Mouse (Mus musculus): ENCODE data around the gene Ttc33. TPM values are rescaled to one million over a fixed set of nuclear protein-coding genes. Genes with fewer than 3 reads are reported as not detected.
A peak's percentile ranks its signal among the peaks of the same experiment; 100 is the strongest.

Gene Ttc33
- total and polyA plus RNA-seq, 3 experiments, result 21.0 to 26.2 TPM; not detected in 1

GRCm38 (mm10) chr15:5240360-5240759, 55.0 kb downstream of the Ttc33 start:
- peak overlapping the region; percentile 98 for H3K27ac ChIP-seq (ENCODE audit: control insufficient read depth, low read depth, low read length)
- H3K79me2 ChIP-seq (ENCODE audit: control insufficient read depth, insufficient read depth, low read length, poor library complexity), result peaks cover 8% of the 10 kb centered on the region
- H3K4me3 ChIP-seq (ENCODE audit: control insufficient read depth in 1 of 2, insufficient read depth in 1 of 2, low read depth in 2 of 2, low read length in 2 of 2), result peak overlapping the region; percentile 48 to 66
- TF ChIP-seq MAX (IDR thresholded peaks at IDR 0.05; ENCODE audit: low read length) (peak; percentile 67; the same call in 1 of the 2 replicates), MYC (IDR thresholded peaks at IDR 0.05; ENCODE audit: low read depth, low read length) (no peak), CHD1 (IDR thresholded peaks at IDR 0.05; ENCODE audit: low read depth, low read length) (no peak), HCFC1 (IDR thresholded peaks at IDR 0.05; ENCODE audit: low read depth, low read length) (no peak), USF1 (IDR thresholded peaks at IDR 0.05; ENCODE audit: low read depth, low read length) (peak; percentile 52; the same call in 1 of the 2 replicates), UBTF (IDR thresholded peaks at IDR 0.05; ENCODE audit: borderline replicate concordance, insufficient read depth, low read depth, low read length) (no peak)
- H3K36me3 ChIP-seq (ENCODE audit: control insufficient read depth in 1 of 2, insufficient read depth in 2 of 2, low read length in 2 of 2), result peaks cover 0 to 23% of the 10 kb centered on the region in 2 experiments; a peak in 2 of 4 replicates
- DNase-seq (ENCODE audit: low read depth, low spot score), result no peak
- no peaks in the 10 kb centered on the region for H3K27me3 ChIP-seq (ENCODE audit: control insufficient read depth in 1 of 2, insufficient read depth in 2 of 2, low read length in 2 of 2)
- peak overlapping the region; percentile 59 for H3K9ac ChIP-seq (ENCODE audit: control insufficient read depth, low read depth, low read length, poor library complexity, severe bottlenecking)
- H3K9me3 ChIP-seq (replicated peaks; ENCODE audit: insufficient read depth, low read length), result no peaks in the 10 kb centered on the region
- peaks cover 11 to 24% of the 10 kb centered on the region in 2 experiments for H3K4me1 ChIP-seq (ENCODE audit: control insufficient read depth in 1 of 2, insufficient read depth in 2 of 2, low read length in 2 of 2)

GRCm38 (mm10) chr15:5241304-5242201, 56.2 kb downstream of the Ttc33 start:
- H3K4me1 ChIP-seq (ENCODE audit: control insufficient read depth in 1 of 2, insufficient read depth in 2 of 2, low read length in 2 of 2), result peaks cover 11 to 24% of the 10 kb centered on the region in 2 experiments
- H3K79me2 ChIP-seq (ENCODE audit: control insufficient read depth, insufficient read depth, low read length, poor library complexity), result peaks cover 8% of the 10 kb centered on the region
- DNase-seq (ENCODE audit: low read depth, low spot score), result peak; percentile 88
- H3K4me3 ChIP-seq (ENCODE audit: control insufficient read depth in 1 of 2, insufficient read depth in 1 of 2, low read depth in 2 of 2, low read length in 2 of 2), result peak overlapping the region; percentile 48 to 61
- peak overlapping the region; percentile 78 for H3K27ac ChIP-seq (ENCODE audit: control insufficient read depth, low read depth, low read length)
- no peaks in the 10 kb centered on the region for H3K27me3 ChIP-seq (ENCODE audit: control insufficient read depth in 1 of 2, insufficient read depth in 2 of 2, low read length in 2 of 2)
- no peaks in the 10 kb centered on the region for H3K9me3 ChIP-seq (replicated peaks; ENCODE audit: insufficient read depth, low read length)
- H3K36me3 ChIP-seq (ENCODE audit: control insufficient read depth in 1 of 2, insufficient read depth in 2 of 2, low read length in 2 of 2), result peaks cover 0 to 23% of the 10 kb centered on the region in 2 experiments; a peak in 2 of 4 replicates
- peak overlapping the region; percentile 71 for H3K9ac ChIP-seq (ENCODE audit: control insufficient read depth, low read depth, low read length, poor library complexity, severe bottlenecking)
- TF ChIP-seq NELFE (IDR thresholded peaks at IDR 0.05; ENCODE audit: low read depth, low read length) (no peak; the same call in 1 of the 2 replicates), MYC (IDR thresholded peaks at IDR 0.05; ENCODE audit: low read depth, low read length) (no peak; the same call in 1 of the 2 replicates), CTCF (IDR thresholded peaks at IDR 0.05 in 2 of 3, conservative IDR thresholded peaks at IDR 0.05 in 1 of 3; ENCODE audit: control insufficient read depth in 1 of 3, insufficient read depth in 1 of 3, low read depth in 2 of 3, low read length in 3 of 3, poor library complexity in 1 of 3, severe bottlenecking in 1 of 3) (peak in 1 of 3 experiments; percentile 33; a peak in 2 of 6 replicates), MEF2A (IDR thresholded peaks at IDR 0.05; ENCODE audit: extremely low read depth, insufficient replicate concordance, low read depth, low read length, poor library complexity, severe bottlenecking) (no peak), HCFC1 (IDR thresholded peaks at IDR 0.05; ENCODE audit: low read depth, low read length) (peak; percentile 39), SIN3A (IDR thresholded peaks at IDR 0.05; ENCODE audit: low read length) (peak; percentile 73), TAL1 (IDR thresholded peaks at IDR 0.05; ENCODE audit: low read length) (no peak), RCOR1 (IDR thresholded peaks at IDR 0.05; ENCODE audit: low read depth, low read length) (peak; percentile 68), KAT2A (conservative IDR thresholded peaks at IDR 0.05; ENCODE audit: low read depth, low read length) (no peak), CHD1 (IDR thresholded peaks at IDR 0.05; ENCODE audit: low read depth, low read length) (peak; percentile 84), ZNF384 (IDR thresholded peaks at IDR 0.05; ENCODE audit: low read depth, low read length) (0 out of 2 replicates have a peak, but pooled peaks have one; percentile 23), POLR2A (IDR thresholded peaks at IDR 0.05; ENCODE audit: control insufficient read depth in 1 of 2, insufficient read depth in 1 of 2, low read depth in 1 of 2, low read length in 2 of 2, poor library complexity in 1 of 2) (0 out of 4 replicates have a peak, but pooled peaks of 1 of the 2 experiments have one; percentile 7), USF2 (IDR thresholded peaks at IDR 0.05; ENCODE audit: borderline replicate concordance in 1 of 2, insufficient read depth in 1 of 2, low read depth in 1 of 2, low read length in 2 of 2) (no peak), JUND (IDR thresholded peaks at IDR 0.05; ENCODE audit: low read depth, low read length) (no peak), GABPA (IDR thresholded peaks at IDR 0.05; ENCODE audit: low read depth, low read length) (no peak), GATA1 (IDR thresholded peaks at IDR 0.05; ENCODE audit: low read depth, low read length) (peak; percentile 59), MAFK (IDR thresholded peaks at IDR 0.05; ENCODE audit: borderline replicate concordance, low read depth, low read length) (no peak), ZC3H11A (IDR thresholded peaks at IDR 0.05; ENCODE audit: low read depth, low read length) (peak; percentile 32), POLR2AphosphoS5 (IDR thresholded peaks at IDR 0.05; ENCODE audit: borderline replicate concordance, low read depth, low read length) (no peak), POLR2AphosphoS2 (IDR thresholded peaks at IDR 0.05; ENCODE audit: low read length) (no peak), CHD2 (IDR thresholded peaks at IDR 0.05; ENCODE audit: low read length) (peak; percentile 56), TBP (IDR thresholded peaks at IDR 0.05; ENCODE audit: low read depth, low read length) (0 out of 2 replicates have a peak, but pooled peaks have one; percentile 29), ELF1 (IDR thresholded peaks at IDR 0.05; ENCODE audit: low read depth, low read length) (0 out of 2 replicates have a peak, but pooled peaks have one; percentile 38), SMC3 (IDR thresholded peaks at IDR 0.05; ENCODE audit: low read depth, low read length) (peak; percentile 34), ZKSCAN1 (IDR thresholded peaks at IDR 0.05; ENCODE audit: low read depth, low read length) (no peak)
